Comparison of ENCODE assay signal across 11 mouse cellular contexts in the genomic region with DNA sequence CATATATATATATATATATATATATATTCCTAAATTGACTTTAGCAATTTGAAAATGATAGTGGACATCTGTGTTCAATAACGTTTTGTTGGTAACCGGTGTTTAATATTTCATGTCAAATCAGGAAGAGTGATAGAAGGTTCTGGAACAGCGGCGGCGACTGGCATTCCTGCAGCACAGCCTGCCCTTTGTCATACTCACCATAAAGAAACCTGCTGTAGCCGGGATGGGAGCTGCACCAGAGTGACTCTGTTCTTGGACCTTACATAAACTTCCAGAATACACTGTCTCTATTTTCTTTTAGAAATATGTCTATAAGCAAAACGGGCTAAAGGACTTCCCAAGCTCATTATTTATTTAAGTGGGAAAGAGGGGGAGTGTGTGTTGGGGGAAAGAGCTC.
DNase-seq lines count a peak whose midpoint lies in the region; ATAC-seq and TF ChIP-seq lines count a peak whose summit lies in the region.
"Had no signal": no experiment of that assay in that cellular context is flagged by ENCODE, and none has a peak within 500 bp of the region (broad histone marks: within the 10 kb centered on the region; RNA-seq: fewer than 3 reads in every experiment).

No protein-coding gene starts in this region.

- no peaks in the 10 kb centered on the region for H3K36me3 ChIP-seq in heart, embryonic 14.5 days (ENCODE audit: control insufficient read depth, insufficient read depth, low read length)
- H3K36me3 ChIP-seq in midbrain, embryonic 14.5 days (ENCODE audit: control insufficient read depth, insufficient read depth, low read length) = no peaks in the 10 kb centered on the region
- H3K36me3 ChIP-seq in midbrain, embryonic 11.5 days (ENCODE audit: control insufficient read depth, insufficient read depth, low read length) = no peaks in the 10 kb centered on the region
- H3K36me3 ChIP-seq in limb, embryonic 13.5 days = no peaks in the 10 kb centered on the region
- H3K36me3 ChIP-seq in stomach, postnatal 0 days (ENCODE audit: control insufficient read depth, insufficient read depth, low read length) = no peaks in the 10 kb centered on the region

- no peaks in the 10 kb centered on the region for H3K4me1 ChIP-seq in heart, embryonic 14.5 days (ENCODE audit: control insufficient read depth in 2 of 2, insufficient read depth in 2 of 2, low read length in 2 of 2)
- H3K4me1 ChIP-seq in midbrain, embryonic 14.5 days (ENCODE audit: control insufficient read depth, insufficient read depth, low read length) = no peaks in the 10 kb centered on the region
- H3K4me1 ChIP-seq in midbrain, embryonic 11.5 days (ENCODE audit: control insufficient read depth, insufficient read depth, low read length) = no peaks in the 10 kb centered on the region
- peaks cover 27% of the 10 kb centered on the region for H3K4me1 ChIP-seq in limb, embryonic 13.5 days
- no peaks in the 10 kb centered on the region for H3K4me1 ChIP-seq in stomach, postnatal 0 days (replicated peaks; ENCODE audit: control insufficient read depth, insufficient read depth)

- intact Hi-C loops in heart, postnatal 36 days (cut with DNase I) = loop anchor here (2.0 to 10.0 kb wide), 7 partner anchors 71 to 748 kb away; no protein-coding TSS in a partner anchor

- H3K4me3 ChIP-seq in heart, embryonic 14.5 days (ENCODE audit: control insufficient read depth in 1 of 2, insufficient read depth in 1 of 2, low read depth in 1 of 2, low read length in 2 of 2) = no peak overlapping the region
- no peak overlapping the region for H3K4me3 ChIP-seq in midbrain, embryonic 14.5 days (replicated peaks; ENCODE audit: low read depth, low read length)
- no peak overlapping the region for H3K4me3 ChIP-seq in midbrain, embryonic 11.5 days (ENCODE audit: low read depth, low read length)
- no peak overlapping the region for H3K4me3 ChIP-seq in limb, embryonic 13.5 days
- H3K4me3 ChIP-seq in stomach, postnatal 0 days (ENCODE audit: low read depth, low read length) = no peak overlapping the region

- no peak for ATAC-seq in heart, embryonic 14.5 days (ENCODE audit: insufficient number of reproducible peaks, insufficient read depth, low FRiP score, low read depth)
- no peak for ATAC-seq in midbrain, embryonic 14.5 days (ENCODE audit: low FRiP score, low TSS enrichment)
- ATAC-seq in midbrain, embryonic 11.5 days (ENCODE audit: low FRiP score) = no peak
- no peak for ATAC-seq in limb, embryonic 13.5 days (ENCODE audit: low FRiP score, low read depth)
- ATAC-seq in stomach, postnatal 0 days (ENCODE audit: low FRiP score, low TSS enrichment) = no peak
- ATAC-seq: Patski had no signal

- H3K9ac ChIP-seq in heart, embryonic 14.5 days (ENCODE audit: low read length) = no peak overlapping the region
- no peak overlapping the region for H3K9ac ChIP-seq in midbrain, embryonic 14.5 days (replicated peaks; ENCODE audit: low read length)
- no peak overlapping the region for H3K9ac ChIP-seq in midbrain, embryonic 11.5 days (ENCODE audit: low read length)
- H3K9ac ChIP-seq in limb, embryonic 13.5 days = no peak overlapping the region
- no peak overlapping the region for H3K9ac ChIP-seq in stomach, postnatal 0 days (ENCODE audit: low read length)

- no peak for TF ChIP-seq EP300 in stomach, postnatal 0 days (optimal IDR thresholded peaks at IDR 0.05)

- H3K4me2 ChIP-seq in heart, embryonic 14.5 days (ENCODE audit: low read length) = 0 out of 2 replicates have a peak overlapping the region, but pooled peaks have one; percentile 13
- H3K4me2 ChIP-seq in midbrain, embryonic 14.5 days (ENCODE audit: low read length) = no peak overlapping the region
- no peak overlapping the region for H3K4me2 ChIP-seq in midbrain, embryonic 11.5 days
- H3K4me2 ChIP-seq in limb, embryonic 13.5 days (replicated peaks) = peak overlapping the region; percentile 50
- H3K4me2 ChIP-seq in stomach, postnatal 0 days (replicated peaks; ENCODE audit: low read depth) = 0 out of 2 replicates have a peak overlapping the region, but pooled peaks have one; percentile 18

- no peak for TF ChIP-seq CTCF in stomach, postnatal 0 days (IDR thresholded peaks at IDR 0.05; ENCODE audit: low read depth)

- WGBS in heart, embryonic 14.5 days = 55% methylated on average over 7 of the region's 7 CpGs
- 67% methylated on average over 7 of the region's 7 CpGs for WGBS in midbrain, embryonic 14.5 days
- WGBS in midbrain, embryonic 11.5 days = 70% methylated on average over 7 of the region's 7 CpGs
- 23% methylated on average over 7 of the region's 7 CpGs for WGBS in limb, embryonic 13.5 days
- 26% methylated on average over 7 of the region's 7 CpGs for WGBS in stomach, postnatal 0 days

- DNase-seq in heart, postnatal 36 days = no peak
- peak; percentile 8 for DNase-seq in midbrain, embryonic 14.5 days
- no peak for DNase-seq in midbrain, embryonic 11.5 days (ENCODE audit: low spot score, missing footprints)
- no peak for DNase-seq in stomach, postnatal 0 days (ENCODE audit: low spot score)
- no peak for DNase-seq in cerebellum, adult 9-11 months
- DNase-seq in layer of hippocampus, adult 9-11 months = no peak
- DNase-seq: adrenal gland, adult 8-10 months; thymus, postnatal 36 days had no signal

- H3K9me3 ChIP-seq in heart, embryonic 14.5 days (ENCODE audit: control insufficient read depth, low read length) = no peaks in the 10 kb centered on the region
- no peaks in the 10 kb centered on the region for H3K9me3 ChIP-seq in midbrain, embryonic 14.5 days (ENCODE audit: control insufficient read depth, low read length)
- no peaks in the 10 kb centered on the region for H3K9me3 ChIP-seq in midbrain, embryonic 11.5 days (ENCODE audit: control insufficient read depth, low read length)
- no peaks in the 10 kb centered on the region for H3K9me3 ChIP-seq in limb, embryonic 13.5 days
- H3K9me3 ChIP-seq in stomach, postnatal 0 days (ENCODE audit: control insufficient read depth, low read length) = no peaks in the 10 kb centered on the region

- no peak overlapping the region for H3K27ac ChIP-seq in heart, embryonic 14.5 days (replicated peaks in 1 of 2; ENCODE audit: control insufficient read depth in 1 of 2, insufficient read depth in 1 of 2, low read depth in 2 of 2, low read length in 2 of 2)
- H3K27ac ChIP-seq in midbrain, embryonic 14.5 days (replicated peaks; ENCODE audit: low read depth, low read length) = no peak overlapping the region
- H3K27ac ChIP-seq in midbrain, embryonic 11.5 days (ENCODE audit: low read depth, low read length) = no peak overlapping the region
- peak overlapping the region; percentile 61 for H3K27ac ChIP-seq in limb, embryonic 13.5 days
- no peak overlapping the region for H3K27ac ChIP-seq in stomach, postnatal 0 days (replicated peaks)

- H3K27me3 ChIP-seq in heart, embryonic 14.5 days (ENCODE audit: control insufficient read depth, insufficient read depth, low read length) = no peaks in the 10 kb centered on the region
- no peaks in the 10 kb centered on the region for H3K27me3 ChIP-seq in midbrain, embryonic 14.5 days (ENCODE audit: control insufficient read depth, insufficient read depth, low read length)
- H3K27me3 ChIP-seq in midbrain, embryonic 11.5 days (ENCODE audit: control insufficient read depth, insufficient read depth, low read length) = no peaks in the 10 kb centered on the region; the same call in 1 of the 2 replicates
- H3K27me3 ChIP-seq in limb, embryonic 13.5 days = no peaks in the 10 kb centered on the region
- H3K27me3 ChIP-seq in stomach, postnatal 0 days (ENCODE audit: control insufficient read depth, insufficient read depth, low read length) = no peaks in the 10 kb centered on the region

Comparison
In these comparisons a context has a peak if more than half of its experiments do, and no peak if none do; other contexts are left out.
1. H3K4me2 ChIP-seq: peak in heart, embryonic 14.5 days (single experiment), limb, embryonic 13.5 days (single experiment) and stomach, postnatal 0 days (single experiment); none in midbrain, embryonic 14.5 days (single experiment) and midbrain, embryonic 11.5 days (single experiment).